Mouse (Mus musculus): ENCODE measurements around the gene Banp. TPM values are rescaled to one million over a fixed set of nuclear protein-coding genes. Genes with fewer than 3 reads are reported as not detected.

Gene Banp
- polyA plus RNA-seq, 1 experiment: 54.1 TPM

GRCm38 (mm10) chr8:121948321-121949145 lies 1.0 kb upstream of the Banp start:
- WGBS: 53% methylated on average over 19 of the region's 19 CpGs
- peak overlapping the region; percentile 42; the same call in 1 of the 2 replicates for H3K27ac ChIP-seq (ENCODE audit: insufficient read depth, low read length)
- no peaks in the 10 kb centered on the region for H3K27me3 ChIP-seq (ENCODE audit: control insufficient read depth, insufficient read depth, low read length)
- H3K4me3 ChIP-seq (ENCODE audit: extremely low read depth, insufficient read depth, insufficient read length): peak overlapping the region; percentile 63
- no peaks in the 10 kb centered on the region for H3K36me3 ChIP-seq (ENCODE audit: control insufficient read depth, insufficient read depth, low read length)
- H3K4me1 ChIP-seq (ENCODE audit: control insufficient read depth, insufficient read depth, insufficient read length): peaks cover 20% of the 10 kb centered on the region; the same call in 1 of the 2 replicates
- peak in 1 of 2 experiments; percentile 14 for DNase-seq (ENCODE audit: low read depth in 1 of 2, low spot score in 2 of 2)
- TF ChIP-seq POLR2A (IDR thresholded peaks at IDR 0.05; ENCODE audit: low read depth, low read length) (no peak), CTCF (IDR thresholded peaks at IDR 0.05; ENCODE audit: extremely low read depth, insufficient read depth, insufficient read length, insufficient replicate concordance) (no peak)

- TF ChIP-seq CTCF (IDR thresholded peaks at IDR 0.05; ENCODE audit: extremely low read depth, insufficient read depth, insufficient read length, insufficient replicate concordance) (no peak), POLR2A (IDR thresholded peaks at IDR 0.05; ENCODE audit: low read depth, low read length) (peak; percentile 77)
- Histone ChIP-seq H3K27ac (ENCODE audit: insufficient read depth, low read length) (peak overlapping the region; percentile 95), H3K36me3 (ENCODE audit: control insufficient read depth, insufficient read depth, low read length) (peaks cover 3% of the 10 kb centered on the region; the same call in 1 of the 2 replicates), H3K27me3 (ENCODE audit: control insufficient read depth, insufficient read depth, low read length) (no peaks in the 10 kb centered on the region), H3K4me3 (ENCODE audit: extremely low read depth, insufficient read depth, insufficient read length) (peak overlapping the region; percentile 90), H3K4me1 (ENCODE audit: control insufficient read depth, insufficient read depth, insufficient read length) (peaks cover 25% of the 10 kb centered on the region; the same call in 1 of the 2 replicates)
- DNase-seq (ENCODE audit: low read depth in 1 of 2, low spot score in 2 of 2): peak; percentile 98
- under 1% methylated on average over 64 of the region's 66 CpGs for WGBS
Observed at GRCm38 (mm10) chr8:121949941-121950748, 595 bp downstream of the Banp start.

GRCm38 (mm10) chr8:121950749-121951655 lies 1.5 kb downstream of the Banp start:
- Histone ChIP-seq H3K4me3 (ENCODE audit: extremely low read depth, insufficient read depth, insufficient read length) (peak overlapping the region; percentile 90), H3K27ac (ENCODE audit: insufficient read depth, low read length) (peak overlapping the region; percentile 79), H3K36me3 (ENCODE audit: control insufficient read depth, insufficient read depth, low read length) (peaks cover 4% of the 10 kb centered on the region; the same call in 1 of the 2 replicates), H3K27me3 (ENCODE audit: control insufficient read depth, insufficient read depth, low read length) (no peaks in the 10 kb centered on the region), H3K4me1 (ENCODE audit: control insufficient read depth, insufficient read depth, insufficient read length) (peaks cover 25% of the 10 kb centered on the region; the same call in 1 of the 2 replicates)
- TF ChIP-seq POLR2A (IDR thresholded peaks at IDR 0.05; ENCODE audit: low read depth, low read length) (no peak), CTCF (IDR thresholded peaks at IDR 0.05; ENCODE audit: extremely low read depth, insufficient read depth, insufficient read length, insufficient replicate concordance) (no peak)
- peak; percentile 29 to 52 for DNase-seq (ENCODE audit: low read depth in 1 of 2, low spot score in 2 of 2)
- under 1% methylated on average over 97 of the region's 97 CpGs for WGBS

- Histone ChIP-seq H3K27ac (ENCODE audit: insufficient read depth, low read length) (no peak overlapping the region), H3K36me3 (ENCODE audit: control insufficient read depth, insufficient read depth, low read length) (peaks cover 4% of the 10 kb centered on the region; the same call in 1 of the 2 replicates), H3K4me3 (ENCODE audit: extremely low read depth, insufficient read depth, insufficient read length) (peak overlapping the region; percentile 90; the same call in 1 of the 2 replicates), H3K4me1 (ENCODE audit: control insufficient read depth, insufficient read depth, insufficient read length) (peaks cover 25% of the 10 kb centered on the region; the same call in 1 of the 2 replicates), H3K27me3 (ENCODE audit: control insufficient read depth, insufficient read depth, low read length) (no peaks in the 10 kb centered on the region)
- DNase-seq (ENCODE audit: low read depth in 1 of 2, low spot score in 2 of 2): no peak
- TF ChIP-seq POLR2A (IDR thresholded peaks at IDR 0.05; ENCODE audit: low read depth, low read length) (no peak), CTCF (IDR thresholded peaks at IDR 0.05; ENCODE audit: extremely low read depth, insufficient read depth, insufficient read length, insufficient replicate concordance) (no peak)
- 22% methylated on average over 7 of the region's 7 CpGs for WGBS
Observed at GRCm38 (mm10) chr8:121951656-121952009, 2.1 kb downstream of the Banp start.

- no peak for DNase-seq (ENCODE audit: low read depth in 1 of 2, low spot score in 2 of 2)
- Histone ChIP-seq H3K27ac (ENCODE audit: insufficient read depth, low read length) (no peak overlapping the region), H3K4me3 (ENCODE audit: extremely low read depth, insufficient read depth, insufficient read length) (no peak overlapping the region), H3K36me3 (ENCODE audit: control insufficient read depth, insufficient read depth, low read length) (peaks cover 4% of the 10 kb centered on the region; the same call in 1 of the 2 replicates), H3K4me1 (ENCODE audit: control insufficient read depth, insufficient read depth, insufficient read length) (peaks cover 25% of the 10 kb centered on the region; the same call in 1 of the 2 replicates), H3K27me3 (ENCODE audit: control insufficient read depth, insufficient read depth, low read length) (no peaks in the 10 kb centered on the region)
- TF ChIP-seq POLR2A (IDR thresholded peaks at IDR 0.05; ENCODE audit: low read depth, low read length) (no peak), CTCF (IDR thresholded peaks at IDR 0.05; ENCODE audit: extremely low read depth, insufficient read depth, insufficient read length, insufficient replicate concordance) (no peak)
Observed at GRCm38 (mm10) chr8:121952122-121952521, 2.6 kb downstream of the Banp start.

- H3K27me3 ChIP-seq (ENCODE audit: control insufficient read depth, insufficient read depth, low read length): no peaks in the 10 kb centered on the region
- TF ChIP-seq CTCF (IDR thresholded peaks at IDR 0.05; ENCODE audit: extremely low read depth, insufficient read depth, insufficient read length, insufficient replicate concordance) (no peak), POLR2A (IDR thresholded peaks at IDR 0.05; ENCODE audit: low read depth, low read length) (no peak)
- H3K4me1 ChIP-seq (ENCODE audit: control insufficient read depth, insufficient read depth, insufficient read length): peaks cover 22% of the 10 kb centered on the region; the same call in 1 of the 2 replicates
- DNase-seq (ENCODE audit: low read depth in 1 of 2, low spot score in 2 of 2): no peak
- H3K4me3 ChIP-seq (ENCODE audit: extremely low read depth, insufficient read depth, insufficient read length): no peak overlapping the region
- H3K27ac ChIP-seq (ENCODE audit: insufficient read depth, low read length): no peak overlapping the region
- peaks cover 4% of the 10 kb centered on the region; the same call in 1 of the 2 replicates for H3K36me3 ChIP-seq (ENCODE audit: control insufficient read depth, insufficient read depth, low read length)
- WGBS: 57% methylated on average over 7 of the region's 7 CpGs
Observed at GRCm38 (mm10) chr8:121952800-121953199, 3.2 kb downstream of the Banp start.
